Mouse (Mus musculus) hindbrain, embryonic 12.5 days (tissue): ENCODE measurements at regions not wholly inside any gene's neighbourhood (a gene's known extent, or its start where the extent isn't known, plus 50 kb on each side); places are given as distances from the start of the nearest gene placed in this dataset.

ENCODE experiments used
- ATAC-seq: fragments of 200-750 bp; cut with Nextera tagmentation; 2 replicates; pipeline ENCODE4 v1.8.0; 2017; ENCODE audit warnings: moderate TSS enrichment; ENCODE audit not compliant: low FRiP score
- H3K27ac ChIP-seq: fragments of 300-500 bp; sonication (generic); 2 replicates; pipeline ENCODE4 v1.5.1; 2016; ENCODE audit warnings: mild to moderate bottlenecking
- H3K27me3 ChIP-seq: fragments of 300-500 bp; sonication (generic); 2 replicates; pipeline ENCODE4 v1.6.1; 2016; ENCODE audit warnings: mild to moderate bottlenecking
- H3K36me3 ChIP-seq: fragments of 300-500 bp; sonication (generic); 2 replicates; pipeline ENCODE4 v1.6.1; 2016; ENCODE audit warnings: mild to moderate bottlenecking
- H3K4me1 ChIP-seq: fragments of 300-500 bp; sonication (generic); 2 replicates; pipeline ENCODE4 v1.6.1; 2016
- H3K4me2 ChIP-seq: fragments of 300-500 bp; sonication (generic); replicated peaks from 2 replicates; pipeline ENCODE4 v1.6.1; 2016; ENCODE audit warnings: mild to moderate bottlenecking
- H3K4me3 ChIP-seq: fragments of 300-500 bp; sonication (generic); 2 replicates; pipeline ENCODE4 v1.5.1; 2016; ENCODE audit warnings: mild to moderate bottlenecking
- H3K9ac ChIP-seq: fragments of 300-500 bp; sonication (generic); 2 replicates; pipeline ENCODE4 v1.6.1; 2016; ENCODE audit warnings: mild to moderate bottlenecking, moderate library complexity
- H3K9me3 ChIP-seq: fragments of 300-500 bp; sonication (generic); replicated peaks from 2 replicates; pipeline ENCODE4 v1.6.1; 2016; ENCODE audit warnings: mild to moderate bottlenecking
- WGBS: fragments of 180-500 bp; shearing (Covaris S2); methylation state at CpG from one replicate; pipeline ENCODE4 v1.1.7; 2016; 5-methylcytosine and 5-hydroxymethylcytosine counted together

DNA sequence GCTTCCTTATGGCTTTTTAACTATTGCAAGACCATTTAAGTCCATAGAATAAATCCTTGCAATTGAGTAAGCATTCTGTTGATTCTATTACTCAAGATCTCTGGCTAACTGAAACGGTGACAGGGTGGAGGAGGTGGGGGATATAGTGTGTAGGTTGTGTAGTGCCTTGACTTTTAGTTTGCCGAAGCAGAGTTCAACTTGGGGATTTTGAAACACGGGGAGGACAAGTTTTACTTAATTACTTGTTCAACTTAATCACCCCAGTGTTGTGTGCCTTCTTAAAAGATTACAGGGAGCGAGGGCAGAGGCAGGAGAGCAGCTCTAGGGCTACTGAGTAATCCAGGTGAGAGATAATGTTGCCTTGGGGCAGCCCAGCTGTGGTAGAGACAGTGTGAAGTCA lies 171.7 kb upstream of the Fam241a start:
- ATAC-seq: no peak
- H3K4me3 ChIP-seq: no peak overlapping the region
- H3K27me3 ChIP-seq: no peaks in the 10 kb centered on the region
- no peaks in the 10 kb centered on the region for H3K4me1 ChIP-seq
- no peak overlapping the region for H3K27ac ChIP-seq
- 84% methylated on average over 4 of the region's 4 CpGs for WGBS
- no peaks in the 10 kb centered on the region for H3K36me3 ChIP-seq
- no peaks in the 10 kb centered on the region for H3K9me3 ChIP-seq
- H3K9ac ChIP-seq: no peak overlapping the region
- H3K4me2 ChIP-seq: no peak overlapping the region

DNA sequence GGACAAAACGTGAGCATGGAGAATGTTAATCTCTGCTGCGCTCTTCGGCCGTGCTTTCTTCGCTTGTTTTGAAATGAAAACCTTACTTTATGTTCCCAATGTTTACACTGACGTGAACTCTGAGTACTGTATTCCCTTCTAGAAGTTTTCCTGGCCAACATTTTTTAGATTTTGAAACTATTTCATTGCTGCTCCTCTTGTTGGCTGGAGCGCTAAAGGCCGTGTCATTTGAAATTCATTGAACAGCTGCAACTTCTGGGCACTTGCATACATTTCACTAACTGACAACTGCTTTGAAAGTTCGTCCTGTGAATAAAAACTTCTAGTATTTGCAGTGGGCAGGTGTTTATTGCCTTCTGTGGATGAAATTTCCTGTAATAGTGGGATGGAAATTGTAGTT lies 157.9 kb upstream of the Fam241a start:
- ATAC-seq: no peak
- no peaks in the 10 kb centered on the region for H3K36me3 ChIP-seq
- H3K9ac ChIP-seq: no peak overlapping the region
- no peak overlapping the region for H3K27ac ChIP-seq
- H3K9me3 ChIP-seq: no peaks in the 10 kb centered on the region
- 86% methylated on average over 9 of the region's 9 CpGs for WGBS
- no peak overlapping the region for H3K4me3 ChIP-seq
- no peaks in the 10 kb centered on the region for H3K4me1 ChIP-seq
- H3K27me3 ChIP-seq: no peaks in the 10 kb centered on the region
- H3K4me2 ChIP-seq: no peak overlapping the region

DNA sequence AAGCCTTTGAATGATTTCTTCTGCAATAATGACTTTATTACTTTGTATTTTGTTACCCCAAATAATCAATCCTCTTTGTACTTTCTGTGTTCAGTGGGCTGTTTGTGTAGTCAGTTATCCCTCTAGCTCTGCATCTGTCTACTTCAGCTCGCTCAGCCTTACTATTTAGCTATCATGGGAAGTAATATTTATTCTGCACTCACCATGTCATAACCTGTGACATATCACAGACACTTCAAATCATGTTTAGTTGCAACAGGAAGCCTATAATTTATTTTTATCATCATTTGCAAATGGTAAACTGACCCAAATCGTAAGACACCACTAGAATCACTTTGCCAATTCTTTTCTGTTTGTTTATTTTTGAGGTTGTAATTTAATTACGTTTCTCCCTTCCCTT lies 147.6 kb upstream of the Fam241a start:
- Histone ChIP-seq H3K9ac (no peak overlapping the region), H3K4me1 (no peaks in the 10 kb centered on the region; the same call in 1 of the 2 replicates), H3K36me3 (no peaks in the 10 kb centered on the region), H3K4me2 (no peak overlapping the region), H3K9me3 (no peaks in the 10 kb centered on the region), H3K4me3 (no peak overlapping the region), H3K27ac (no peak overlapping the region), H3K27me3 (no peaks in the 10 kb centered on the region)
- no peak for ATAC-seq
- WGBS: 88% methylated on average over 3 of the region's 3 CpGs

DNA sequence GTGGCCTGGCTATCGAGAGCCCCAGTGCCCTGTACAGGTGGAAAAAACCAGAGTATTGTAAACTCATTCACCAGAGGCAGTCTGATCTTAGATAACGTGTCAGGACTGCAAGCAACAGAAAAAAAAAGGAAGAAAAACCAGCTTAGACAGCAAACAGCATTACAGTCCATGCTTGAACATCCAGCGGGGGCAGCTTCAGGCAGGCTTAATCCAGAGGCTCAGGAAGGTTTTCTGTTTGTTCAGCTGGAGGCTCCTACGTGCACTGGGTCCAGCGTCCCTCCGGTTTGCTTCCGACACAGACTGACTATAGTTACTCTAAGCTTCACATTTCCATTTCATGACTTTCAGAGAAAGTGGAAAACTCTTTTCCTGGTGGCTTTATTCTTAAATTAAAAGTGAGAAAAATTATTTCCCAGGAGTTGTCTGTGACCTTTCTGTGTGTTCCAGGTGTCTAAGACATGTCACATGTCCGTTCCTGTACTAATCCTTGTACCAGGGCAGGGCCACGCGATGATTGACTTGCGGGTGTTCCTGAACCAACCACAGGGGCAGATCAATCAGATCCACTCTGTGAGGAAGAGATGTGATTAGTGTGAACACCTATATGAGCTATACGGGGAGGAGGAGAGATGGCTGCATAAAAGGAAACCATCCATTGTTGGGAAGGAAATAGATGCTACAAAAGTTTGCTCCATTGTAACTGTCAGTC lies 144.4 kb upstream of the Fam241a start:
- 57% methylated on average over 12 of the region's 12 CpGs for WGBS
- Histone ChIP-seq H3K9ac (no peak overlapping the region), H3K36me3 (no peaks in the 10 kb centered on the region), H3K4me3 (no peak overlapping the region), H3K4me2 (no peak overlapping the region), H3K4me1 (no peaks in the 10 kb centered on the region), H3K9me3 (no peaks in the 10 kb centered on the region), H3K27me3 (no peaks in the 10 kb centered on the region), H3K27ac (no peak overlapping the region)
- ATAC-seq: no peak

DNA sequence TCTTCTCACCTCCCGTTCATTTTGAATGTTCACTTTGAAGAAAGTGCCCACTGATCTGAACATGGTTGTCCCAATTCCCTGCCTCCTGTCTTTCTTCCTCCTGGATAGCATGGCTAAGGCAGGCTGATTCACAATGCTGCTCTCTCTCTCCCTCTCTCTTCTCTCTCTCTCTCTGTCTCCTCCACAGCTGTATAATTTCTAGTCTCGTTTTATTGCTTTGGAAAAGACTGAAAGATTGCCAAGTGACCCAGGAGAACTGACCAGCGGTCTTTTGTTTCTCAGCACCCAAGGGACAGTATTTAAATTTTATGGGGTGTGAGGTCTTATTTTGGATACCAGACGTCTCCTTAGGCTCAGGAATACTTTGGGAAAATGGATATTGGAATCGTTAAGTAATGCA lies 143.1 kb upstream of the Fam241a start:
- no peaks in the 10 kb centered on the region for H3K9me3 ChIP-seq
- no peaks in the 10 kb centered on the region for H3K4me1 ChIP-seq
- no peak overlapping the region for H3K27ac ChIP-seq
- no peak overlapping the region for H3K4me2 ChIP-seq
- no peak overlapping the region for H3K9ac ChIP-seq
- 56% methylated on average over 5 of the region's 5 CpGs for WGBS
- ATAC-seq: no peak
- H3K36me3 ChIP-seq: no peaks in the 10 kb centered on the region
- H3K4me3 ChIP-seq: no peak overlapping the region
- no peaks in the 10 kb centered on the region for H3K27me3 ChIP-seq

DNA sequence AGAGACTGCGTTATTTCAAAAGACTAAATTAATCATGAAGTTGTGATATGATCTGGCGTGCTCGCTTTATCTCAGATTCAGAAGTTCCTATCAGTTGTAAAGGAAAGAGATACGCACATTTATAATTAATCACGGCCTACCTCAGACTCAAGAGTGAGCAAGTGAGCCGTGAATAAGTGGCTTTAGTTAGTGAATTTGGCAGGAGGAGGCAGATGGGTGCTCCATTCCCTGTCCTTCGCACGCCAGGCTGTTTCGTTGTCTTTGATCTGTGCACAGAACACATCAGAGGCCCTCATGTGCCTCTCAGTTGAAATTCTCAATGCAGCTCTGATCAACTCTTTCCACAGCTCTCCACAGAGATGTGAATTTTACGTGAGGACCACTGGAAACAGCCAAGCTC lies 140.4 kb upstream of the Fam241a start:
- Histone ChIP-seq H3K4me1 (no peaks in the 10 kb centered on the region), H3K36me3 (no peaks in the 10 kb centered on the region), H3K4me3 (no peak overlapping the region), H3K9me3 (no peaks in the 10 kb centered on the region), H3K9ac (no peak overlapping the region), H3K27ac (no peak overlapping the region), H3K27me3 (no peaks in the 10 kb centered on the region), H3K4me2 (no peak overlapping the region)
- 64% methylated on average over 10 of the region's 10 CpGs for WGBS
- ATAC-seq: no peak

DNA sequence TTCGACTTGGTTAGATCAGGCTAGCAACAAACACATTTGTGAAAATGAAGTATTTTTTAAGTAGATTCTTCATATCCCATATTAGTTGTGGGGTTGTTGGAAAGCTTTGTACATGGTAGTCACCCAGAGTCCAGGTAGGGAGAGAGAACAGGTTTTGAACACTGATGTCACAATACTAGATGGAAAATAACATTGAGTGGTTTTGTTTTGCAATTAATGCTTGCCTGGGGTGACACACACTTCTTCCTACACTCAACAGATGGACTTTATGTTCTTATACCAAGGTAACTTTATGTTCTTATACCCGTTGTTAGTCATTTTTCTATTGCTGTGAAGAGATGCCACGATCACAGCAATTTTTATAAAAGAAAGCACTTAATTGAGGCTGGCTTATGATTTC lies 134.2 kb upstream of the Fam241a start:
- Histone ChIP-seq H3K27ac (no peak overlapping the region), H3K9ac (no peak overlapping the region), H3K36me3 (no peaks in the 10 kb centered on the region), H3K27me3 (no peaks in the 10 kb centered on the region), H3K9me3 (no peaks in the 10 kb centered on the region), H3K4me3 (no peak overlapping the region), H3K4me2 (no peak overlapping the region), H3K4me1 (no peaks in the 10 kb centered on the region)
- 93% methylated on average over 3 of the region's 3 CpGs for WGBS
- no peak for ATAC-seq

DNA sequence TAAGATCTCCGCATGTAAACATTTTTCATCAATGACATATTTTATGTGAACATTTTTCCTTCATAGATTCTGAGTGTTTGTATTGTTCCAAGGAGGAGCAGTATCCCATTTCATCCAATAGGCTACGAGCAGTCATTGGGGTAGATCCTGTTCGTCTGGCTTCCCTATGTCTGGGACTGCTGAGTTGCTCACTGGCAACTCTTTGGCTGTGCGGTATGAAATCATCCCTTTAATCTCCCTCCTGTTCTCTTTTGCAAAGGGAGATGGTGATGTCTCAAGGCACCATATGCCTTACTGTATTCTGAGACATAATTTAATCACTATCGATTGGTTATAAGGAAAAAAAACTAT lies 133.4 kb upstream of the Fam241a start:
- WGBS: 65% methylated on average over 5 of the region's 5 CpGs
- Histone ChIP-seq H3K4me3 (no peak overlapping the region), H3K27me3 (no peaks in the 10 kb centered on the region), H3K9me3 (no peaks in the 10 kb centered on the region), H3K27ac (no peak overlapping the region), H3K4me1 (no peaks in the 10 kb centered on the region), H3K4me2 (no peak overlapping the region), H3K9ac (no peak overlapping the region), H3K36me3 (no peaks in the 10 kb centered on the region)
- ATAC-seq: no peak

DNA sequence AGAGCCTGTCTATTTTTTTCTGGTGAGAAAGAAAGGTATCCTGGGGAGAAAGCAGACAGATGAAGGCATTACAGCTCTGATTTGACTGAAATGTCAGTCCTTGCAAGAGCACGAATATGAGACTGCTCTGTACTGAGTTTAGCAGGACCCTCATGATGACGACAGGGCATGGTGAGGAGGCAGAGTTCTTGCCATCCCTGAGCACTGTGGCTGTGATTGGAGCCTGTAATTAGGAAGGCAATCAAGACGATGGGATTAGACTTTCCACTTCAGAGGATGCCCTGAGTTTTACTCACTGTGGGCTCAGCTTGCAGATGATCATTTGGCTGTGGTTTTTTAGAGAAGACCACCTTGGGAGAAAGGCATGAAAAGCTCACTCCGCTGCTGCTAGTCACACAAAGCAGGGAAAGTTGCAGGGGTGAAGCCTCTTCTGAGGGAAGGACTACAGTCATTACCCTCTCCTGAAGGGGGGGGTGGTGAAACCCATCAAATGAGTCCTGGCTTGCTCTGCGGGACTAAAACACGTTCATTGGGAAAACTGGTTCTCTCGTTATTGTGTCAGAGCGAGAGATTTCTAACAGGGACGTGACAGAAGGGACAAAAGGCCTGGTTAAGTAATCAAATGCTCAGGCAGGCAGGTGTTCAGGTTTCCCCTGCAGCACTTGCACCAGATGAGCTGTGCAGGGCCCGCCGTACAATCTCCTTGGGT lies 132.9 kb upstream of the Fam241a start:
- no peaks in the 10 kb centered on the region for H3K9me3 ChIP-seq
- no peak for ATAC-seq
- no peaks in the 10 kb centered on the region for H3K27me3 ChIP-seq
- H3K4me3 ChIP-seq: no peak overlapping the region
- H3K36me3 ChIP-seq: no peaks in the 10 kb centered on the region
- no peak overlapping the region for H3K27ac ChIP-seq
- WGBS: 31% methylated on average over 11 of the region's 11 CpGs
- H3K4me2 ChIP-seq: no peak overlapping the region
- no peak overlapping the region for H3K9ac ChIP-seq
- H3K4me1 ChIP-seq: no peaks in the 10 kb centered on the region

DNA sequence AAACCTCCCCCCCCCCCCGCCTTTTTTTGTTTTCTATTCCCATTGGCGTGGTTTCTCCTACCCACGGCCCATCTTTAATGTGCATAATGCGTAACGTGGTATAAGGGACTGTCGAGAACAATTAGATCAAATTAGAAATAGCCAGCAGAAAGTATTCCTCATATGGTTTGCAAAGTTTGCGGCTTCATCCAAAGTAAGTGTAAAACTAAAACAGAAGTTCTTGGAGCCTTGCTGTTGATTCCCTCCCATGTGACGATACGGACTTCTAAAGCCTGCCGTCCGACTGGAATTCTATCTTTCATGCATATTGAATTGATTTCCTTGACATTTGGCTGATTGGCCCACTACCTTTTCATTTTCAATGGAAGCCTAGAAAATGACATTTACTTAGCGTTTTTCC lies 128.7 kb upstream of the Fam241a start:
- H3K9me3 ChIP-seq: no peaks in the 10 kb centered on the region
- 77% methylated on average over 12 of the region's 12 CpGs for WGBS
- ATAC-seq: no peak
- H3K27ac ChIP-seq: no peak overlapping the region
- H3K9ac ChIP-seq: no peak overlapping the region
- no peaks in the 10 kb centered on the region for H3K27me3 ChIP-seq
- no peak overlapping the region for H3K4me3 ChIP-seq
- H3K4me2 ChIP-seq: no peak overlapping the region
- no peaks in the 10 kb centered on the region for H3K36me3 ChIP-seq
- H3K4me1 ChIP-seq: no peaks in the 10 kb centered on the region

DNA sequence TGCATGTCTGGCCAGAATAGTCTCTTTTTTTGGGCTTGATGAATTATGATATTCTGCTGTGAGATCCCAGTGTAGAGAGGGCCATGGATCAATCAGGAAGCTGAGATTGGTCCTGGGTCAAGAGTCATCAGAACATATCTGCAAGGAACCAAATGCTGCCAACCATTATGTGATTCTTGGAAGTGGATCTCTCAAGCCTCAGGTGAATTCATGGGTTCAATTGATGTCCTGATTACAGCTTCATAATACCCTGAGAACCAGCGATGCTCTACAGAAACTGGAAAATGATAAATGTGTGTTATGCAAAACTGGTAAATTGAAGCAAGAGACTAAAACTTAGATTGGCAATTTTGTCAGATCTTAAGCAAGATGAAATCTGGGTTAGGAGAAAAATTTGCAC lies 118.8 kb upstream of the Fam241a start:
- H3K4me2 ChIP-seq: no peak overlapping the region
- H3K9me3 ChIP-seq: no peaks in the 10 kb centered on the region
- no peaks in the 10 kb centered on the region for H3K36me3 ChIP-seq
- no peak overlapping the region for H3K9ac ChIP-seq
- WGBS: 86% methylated on average over 1 of the region's 1 CpGs
- H3K27me3 ChIP-seq: no peaks in the 10 kb centered on the region
- H3K27ac ChIP-seq: no peak overlapping the region
- ATAC-seq: no peak
- no peak overlapping the region for H3K4me3 ChIP-seq
- no peaks in the 10 kb centered on the region for H3K4me1 ChIP-seq

DNA sequence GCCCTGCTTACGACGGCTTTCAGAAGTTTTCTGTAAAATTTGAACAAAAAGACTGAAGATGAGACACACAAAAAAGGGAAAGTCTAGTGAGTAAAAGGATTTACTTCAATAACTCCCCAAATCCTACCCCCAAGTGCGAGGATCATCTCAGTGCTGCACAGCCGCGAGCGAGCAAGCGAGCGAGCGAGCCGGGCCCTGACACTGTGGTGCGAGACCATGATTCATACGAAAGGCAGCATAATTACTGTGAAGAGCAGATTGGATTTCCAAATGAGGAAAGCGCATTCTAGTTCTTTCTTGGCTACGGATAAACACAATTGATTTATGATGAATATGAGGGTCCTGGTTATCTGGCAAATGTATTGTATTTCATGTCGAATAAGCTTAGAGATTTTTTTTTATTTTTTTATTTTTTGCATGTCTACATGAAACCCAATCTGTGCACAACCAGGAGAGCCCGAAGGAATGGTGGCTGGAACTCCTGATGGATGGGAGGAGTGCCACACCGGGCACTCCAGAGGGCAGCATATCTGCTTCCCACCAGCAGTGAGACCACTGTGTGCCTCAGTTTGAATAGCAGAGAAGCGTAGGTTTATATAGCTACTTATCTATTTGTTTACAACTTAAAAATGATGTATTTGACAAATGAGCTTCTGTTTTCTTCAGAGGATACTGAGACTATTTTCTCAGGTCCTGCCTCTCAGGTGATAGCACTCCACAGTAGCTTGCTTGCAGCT lies 106.9 kb upstream of the Fam241a start:
- H3K36me3 ChIP-seq: no peaks in the 10 kb centered on the region
- H3K9me3 ChIP-seq: no peaks in the 10 kb centered on the region
- H3K27ac ChIP-seq: no peak overlapping the region
- no peak for ATAC-seq
- no peaks in the 10 kb centered on the region for H3K4me1 ChIP-seq
- no peak overlapping the region for H3K4me2 ChIP-seq
- 90% methylated on average over 18 of the region's 18 CpGs for WGBS
- H3K27me3 ChIP-seq: no peaks in the 10 kb centered on the region
- no peak overlapping the region for H3K9ac ChIP-seq
- no peak overlapping the region for H3K4me3 ChIP-seq
